Mouse (Mus musculus) left cerebral cortex, adult 2 months (tissue): ENCODE measurements at regions not wholly inside any gene's neighbourhood (a gene's known extent, or its start where the extent isn't known, plus 50 kb on each side); places are given as distances from the start of the nearest gene placed in this dataset.

Experiments
- DNase-seq, 2 experiments: peaks; one replicate each; pipeline ENCODE4 v3.0.0; 2021 to 2022; ENCODE audit warnings: low spot score in 2 of 2, mixed read lengths in 1 of 2; ENCODE audit errors: extremely low spot score in 1 of 2
- H3K27ac ChIP-seq: fragments of 200-600 bp; 2 replicates; pipeline ENCODE4 v1.8.1; 2022
- H3K4me3 ChIP-seq: fragments of 200-600 bp; 2 replicates; pipeline ENCODE4 v1.8.1; 2022
- CTCF ChIP-seq: fragments of 200-600 bp; IDR thresholded peaks from 2 replicates; pipeline ENCODE4 v1.8.1; 2022; ENCODE audit warnings: antibody characterized with exemption, mild to moderate bottlenecking, moderate library complexity
- intact Hi-C: fragments of 180-260 bp; cut with DNase I; formaldehyde crosslinking; loops from one replicate; pipeline ENCODE4 v1.15.1; 2025

DNA sequence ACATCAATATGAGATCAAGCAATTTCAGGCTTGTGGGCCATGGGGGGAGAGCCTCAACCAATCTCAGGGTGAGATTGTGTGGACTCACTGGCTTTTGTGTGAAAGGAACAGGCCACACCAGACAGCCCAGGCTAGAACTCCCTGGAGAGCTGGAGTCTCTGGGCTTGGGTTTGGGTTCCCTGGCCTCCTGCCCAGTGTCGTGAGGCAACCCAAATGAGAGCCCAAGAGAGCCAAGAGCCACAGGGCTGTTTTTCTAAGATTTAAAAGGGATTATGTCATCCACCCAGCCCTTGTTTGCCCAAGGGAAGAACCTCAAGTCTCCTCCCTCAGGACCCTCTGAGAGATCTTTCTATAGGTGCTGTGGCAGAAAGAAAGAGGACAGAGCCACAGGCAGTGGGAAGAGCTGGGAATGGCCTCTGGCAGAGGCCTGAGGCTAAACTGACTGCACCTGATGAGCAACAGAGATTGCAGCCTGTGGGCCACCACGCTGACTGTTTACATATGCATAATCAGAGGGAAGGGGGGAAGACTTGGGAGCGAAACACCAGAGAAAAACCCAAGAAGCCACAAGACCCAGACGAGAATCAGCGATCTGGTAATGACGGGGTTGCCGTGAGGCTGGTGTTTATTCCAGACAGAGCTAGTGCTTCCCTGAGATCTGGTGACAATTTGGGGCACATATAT lies 92.1 kb downstream of the Bcl2l11 start:
- intact Hi-C loops, result no loop called here
- H3K4me3 ChIP-seq, result no peak overlapping the region
- no peak for TF ChIP-seq CTCF
- H3K27ac ChIP-seq, result no peak overlapping the region
- DNase-seq, result no peak

DNA sequence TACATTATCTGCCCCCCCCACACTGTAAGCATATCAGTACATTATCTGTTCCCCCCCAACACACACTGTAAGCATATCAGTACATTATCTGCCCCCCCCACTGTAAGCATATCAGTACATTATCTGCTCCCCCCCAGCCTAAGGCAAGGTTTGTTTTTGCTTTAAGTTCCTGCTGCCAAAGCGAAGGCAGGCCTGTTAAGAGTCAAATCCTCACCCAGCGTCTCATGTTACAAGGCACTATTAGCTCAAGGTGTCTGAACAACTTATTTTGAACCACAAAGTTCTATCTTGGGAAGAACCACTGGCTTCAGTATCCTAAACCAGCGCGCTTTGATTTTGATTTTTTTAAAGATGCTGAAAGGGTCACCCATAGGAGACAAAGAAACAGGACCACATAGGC lies 93.1 kb downstream of the Bcl2l11 start:
- TF ChIP-seq CTCF, result no peak
- no peak for DNase-seq
- intact Hi-C loops, result no loop called here
- no peak overlapping the region for H3K4me3 ChIP-seq
- H3K27ac ChIP-seq, result no peak overlapping the region

DNA sequence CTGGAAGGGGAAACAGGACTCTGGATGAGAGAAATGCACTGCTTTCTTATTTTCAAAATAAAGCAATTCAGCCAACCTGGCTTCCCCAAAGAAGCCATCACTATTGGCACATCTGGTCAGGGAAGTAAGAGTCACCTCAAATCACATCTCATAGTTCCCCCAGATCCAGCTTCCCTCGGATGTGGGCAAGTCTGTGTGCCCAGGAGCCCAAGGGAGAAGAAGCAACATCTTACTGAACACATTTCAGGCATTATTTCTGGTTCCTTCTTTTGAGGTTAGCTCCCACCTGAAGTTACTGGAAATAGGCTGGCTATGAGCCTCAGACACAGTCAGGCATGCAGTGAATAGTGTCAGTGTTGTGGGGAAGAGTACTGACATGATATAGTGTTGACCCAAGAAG lies 95.2 kb downstream of the Bcl2l11 start:
- H3K27ac ChIP-seq, result no peak overlapping the region
- intact Hi-C loops, result no loop called here
- no peak overlapping the region for H3K4me3 ChIP-seq
- DNase-seq, result no peak
- TF ChIP-seq CTCF, result no peak

DNA sequence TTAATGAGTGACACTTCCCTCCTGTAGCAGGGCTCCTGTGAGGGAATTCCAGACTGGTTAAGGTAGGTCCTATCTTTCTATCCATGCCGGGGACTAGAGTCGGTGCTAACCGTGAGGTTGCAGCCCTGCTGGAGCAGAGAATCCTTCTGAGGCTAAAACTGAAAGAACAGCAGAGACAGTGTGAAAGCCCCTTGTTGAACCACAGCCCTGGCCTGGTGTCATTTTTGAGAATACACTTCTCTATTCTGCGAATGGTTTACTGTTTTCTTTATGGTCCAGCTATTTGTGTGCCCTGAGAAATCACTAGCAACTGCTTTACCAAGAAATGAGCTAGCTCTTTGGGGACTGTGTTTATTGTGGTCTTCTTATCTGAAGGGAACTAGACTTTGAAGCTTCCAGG lies 95.8 kb downstream of the Bcl2l11 start:
- H3K27ac ChIP-seq, result no peak overlapping the region
- intact Hi-C loops, result no loop called here
- TF ChIP-seq CTCF, result no peak
- no peak for DNase-seq
- no peak overlapping the region for H3K4me3 ChIP-seq

GRCm38 (mm10) chr2:128226465-128227047 lies 100.7 kb downstream of the Bcl2l11 start:
- intact Hi-C loops, result no loop called here
- DNase-seq, result no peak

DNA sequence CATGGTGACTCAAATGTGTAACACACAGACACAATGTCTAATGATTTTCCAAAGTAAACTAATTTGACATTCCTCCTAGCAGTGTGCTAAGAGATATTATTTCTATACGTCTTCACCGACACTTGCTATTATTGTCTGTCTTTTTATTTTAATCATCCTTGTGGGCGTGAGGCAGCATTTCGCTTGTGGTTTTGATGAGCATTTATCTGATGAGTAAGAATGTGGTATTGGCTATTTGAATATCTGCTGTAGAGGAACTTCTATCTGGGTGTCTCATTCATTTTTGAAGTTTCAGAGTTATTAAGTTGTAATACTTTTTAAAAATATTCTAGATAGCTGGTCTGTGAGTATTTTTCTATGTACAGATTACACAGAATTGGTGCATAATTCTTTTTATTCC lies 103.9 kb downstream of the Bcl2l11 start:
- no peak overlapping the region for H3K4me3 ChIP-seq
- TF ChIP-seq CTCF, result no peak
- H3K27ac ChIP-seq, result no peak overlapping the region
- no peak for DNase-seq
- intact Hi-C loops, result no loop called here

More at GRCm38 (mm10) chr2:128226465-128227047, 100.7 kb downstream of the Bcl2l11 start:
- no peak for TF ChIP-seq CTCF
- Histone ChIP-seq H3K27ac (no peak overlapping the region), H3K4me3 (no peak overlapping the region)

DNA sequence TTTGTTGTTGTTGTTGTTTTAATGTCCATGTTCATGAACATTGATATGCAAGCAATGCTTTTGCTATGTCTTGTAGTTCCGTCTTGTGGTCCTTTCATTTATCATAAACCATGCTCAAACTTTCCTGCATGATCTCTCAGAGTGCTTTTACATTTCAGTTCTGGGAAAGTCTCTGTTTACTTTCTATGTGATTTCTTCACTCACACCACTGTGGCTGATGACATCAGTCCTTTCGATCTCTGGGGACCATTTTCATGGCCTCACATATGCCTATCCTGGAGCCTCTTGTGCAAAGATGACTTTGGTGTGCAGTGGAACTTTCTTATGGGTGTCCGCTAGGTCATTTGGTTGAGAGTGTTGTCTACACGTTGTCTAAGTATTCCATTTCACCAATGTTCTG lies 105.1 kb downstream of the Bcl2l11 start:
- no peak for TF ChIP-seq CTCF
- DNase-seq, result no peak
- Histone ChIP-seq H3K4me3 (no peak overlapping the region), H3K27ac (no peak overlapping the region)
- intact Hi-C loops, result no loop called here

DNA sequence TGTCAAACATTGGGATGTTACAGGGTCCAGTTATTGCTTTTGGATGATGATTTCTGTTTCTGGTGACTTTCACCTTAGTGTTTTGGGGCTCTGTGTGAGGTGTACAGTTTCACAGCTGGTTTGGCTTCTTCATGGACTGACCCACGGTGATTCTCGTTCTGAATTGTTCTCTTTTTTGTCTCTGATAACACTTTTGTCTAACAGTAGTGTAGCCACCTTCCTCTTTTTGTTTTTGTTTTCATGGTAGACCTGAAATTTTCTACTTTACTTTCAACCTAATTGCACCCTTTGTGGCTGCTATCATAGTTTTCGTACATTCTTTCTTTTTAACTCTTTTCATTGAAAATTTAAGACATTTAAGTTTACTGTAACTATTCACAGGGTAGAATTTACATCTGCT lies 105.5 kb downstream of the Bcl2l11 start:
- Histone ChIP-seq H3K27ac (no peak overlapping the region), H3K4me3 (no peak overlapping the region)
- TF ChIP-seq CTCF, result no peak
- DNase-seq, result no peak
- intact Hi-C loops, result no loop called here

DNA sequence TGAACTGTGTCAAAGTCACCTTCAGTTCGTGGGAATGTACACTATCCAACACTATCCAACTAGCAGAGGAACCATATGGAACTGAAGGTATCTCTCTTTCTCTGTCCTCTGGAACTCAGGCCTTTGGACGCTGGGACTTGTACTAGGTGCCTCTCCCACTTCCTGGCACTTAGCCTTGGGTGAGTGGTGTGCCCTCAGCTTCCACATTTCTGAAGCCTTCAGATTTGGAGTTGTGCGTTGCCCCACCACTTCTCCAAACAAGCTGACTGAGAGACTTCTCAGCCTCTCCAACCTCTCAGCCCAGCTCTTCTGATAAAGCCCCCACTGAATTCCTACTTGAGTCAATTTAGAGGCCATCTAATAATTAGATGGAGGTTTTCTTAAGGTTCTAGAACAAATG lies 106.2 kb downstream of the Bcl2l11 start:
- intact Hi-C loops, result no loop called here
- DNase-seq, result no peak
- no peak for TF ChIP-seq CTCF
- no peak overlapping the region for H3K4me3 ChIP-seq
- no peak overlapping the region for H3K27ac ChIP-seq

- intact Hi-C loops, result no loop called here
- TF ChIP-seq CTCF, result no peak
- H3K4me3 ChIP-seq, result no peak overlapping the region
- H3K27ac ChIP-seq, result no peak overlapping the region
- DNase-seq, result no peak
Measured at GRCm38 (mm10) chr2:128235127-128235526, 109.3 kb downstream of the Bcl2l11 start.

- intact Hi-C loops, result no loop called here
- DNase-seq, result no peak
- Histone ChIP-seq H3K4me3 (no peak overlapping the region), H3K27ac (no peak overlapping the region)
- no peak for TF ChIP-seq CTCF
Measured at GRCm38 (mm10) chr2:128239451-128239850, 113.6 kb downstream of the Bcl2l11 start.

DNA sequence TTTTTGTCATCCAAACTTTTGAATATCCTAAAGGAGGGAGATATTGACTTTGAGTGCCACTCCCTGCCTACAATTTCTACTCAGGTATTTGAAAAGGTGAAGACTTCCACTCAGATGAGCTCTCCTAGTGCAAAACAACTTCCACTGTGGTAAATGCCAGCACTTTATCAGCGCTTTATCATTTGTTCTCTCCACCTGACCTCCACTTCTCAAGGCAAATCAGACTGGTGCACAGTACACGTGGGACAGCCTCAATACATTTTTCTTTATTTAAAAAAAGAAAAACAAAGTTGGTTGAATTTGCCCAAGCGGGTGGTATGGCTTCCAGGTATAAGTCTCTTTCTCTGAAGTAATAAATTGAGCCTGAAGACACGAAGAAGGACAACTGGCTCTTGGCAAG lies 114.2 kb downstream of the Bcl2l11 start:
- no peak overlapping the region for H3K4me3 ChIP-seq
- intact Hi-C loops, result no loop called here
- no peak overlapping the region for H3K27ac ChIP-seq
- no peak for DNase-seq
- no peak for TF ChIP-seq CTCF

GRCm38 (mm10) chr2:128240536-128241279 lies 114.9 kb downstream of the Bcl2l11 start:
- H3K27ac ChIP-seq, result no peak overlapping the region
- TF ChIP-seq CTCF, result no peak
- intact Hi-C loops, result no loop called here
- no peak for DNase-seq
- H3K4me3 ChIP-seq, result no peak overlapping the region
